Mouse (Mus musculus): ENCODE data around the gene Dock2. TPM values are rescaled to one million over a fixed set of nuclear protein-coding genes. Genes with fewer than 3 reads are reported as not detected.
A peak's percentile ranks its signal among the peaks of the same experiment; 100 is the strongest.

Dock2 gene
- total RNA-seq, 2 experiments from 2014 or later: 2.7 to 3.8 TPM

DNA sequence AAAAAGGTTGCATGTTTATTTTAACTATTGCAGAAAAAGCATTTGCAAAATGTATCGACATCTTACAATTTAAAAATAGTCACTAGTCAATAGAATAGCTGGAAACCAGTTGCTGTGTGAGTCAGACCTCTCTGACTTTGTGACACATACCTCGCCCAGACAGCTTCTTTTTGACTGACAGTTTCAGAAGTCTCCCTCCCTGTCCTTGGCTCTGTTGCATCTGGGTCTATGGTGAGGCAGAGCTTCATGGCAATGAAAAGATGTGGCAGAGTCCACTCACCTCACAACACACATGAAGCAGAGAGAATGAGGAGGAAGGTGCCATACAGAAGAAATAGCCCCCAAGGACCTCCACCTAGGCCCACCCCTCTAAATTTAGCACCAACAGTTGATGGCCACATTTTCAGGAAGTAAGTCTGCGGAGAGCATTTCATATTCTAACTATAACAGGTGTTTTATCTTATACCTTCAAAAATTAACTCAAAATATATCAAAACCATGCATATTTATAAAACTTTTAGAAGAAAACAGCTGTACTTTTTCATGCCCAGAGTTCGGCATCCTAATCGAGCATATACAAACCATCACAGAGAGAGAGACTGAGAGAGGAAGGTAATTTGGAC, 19.8 kb downstream of the Dock2 start:
- DNase-seq (ENCODE audit: extremely low spot score in 1 of 2, low spot score in 2 of 2): no peak
- no peak for TF ChIP-seq CTCF (IDR thresholded peaks at IDR 0.05)
- Histone ChIP-seq H3K27ac (no peak overlapping the region), H3K4me3 (no peak overlapping the region)
- intact Hi-C loops (cut with DNase I): no loop called here

GRCm38 (mm10) chr11:34762570-34763127, 21.0 kb downstream of the Dock2 start:
- intact Hi-C loops (cut with DNase I): no loop called here
- DNase-seq (ENCODE audit: extremely low spot score in 1 of 2, low spot score in 2 of 2): no peak
- no peak overlapping the region for H3K4me3 ChIP-seq
- no peak for TF ChIP-seq CTCF (IDR thresholded peaks at IDR 0.05)
- no peak overlapping the region for H3K27ac ChIP-seq

GRCm38 (mm10) chr11:34762125-34762524, 21.6 kb downstream of the Dock2 start:
- DNase-seq (ENCODE audit: extremely low spot score in 1 of 2, low spot score in 2 of 2): no peak
- Histone ChIP-seq H3K4me3 (no peak overlapping the region), H3K27ac (no peak overlapping the region)
- intact Hi-C loops (cut with DNase I): no loop called here
- TF ChIP-seq CTCF (IDR thresholded peaks at IDR 0.05): no peak

DNA sequence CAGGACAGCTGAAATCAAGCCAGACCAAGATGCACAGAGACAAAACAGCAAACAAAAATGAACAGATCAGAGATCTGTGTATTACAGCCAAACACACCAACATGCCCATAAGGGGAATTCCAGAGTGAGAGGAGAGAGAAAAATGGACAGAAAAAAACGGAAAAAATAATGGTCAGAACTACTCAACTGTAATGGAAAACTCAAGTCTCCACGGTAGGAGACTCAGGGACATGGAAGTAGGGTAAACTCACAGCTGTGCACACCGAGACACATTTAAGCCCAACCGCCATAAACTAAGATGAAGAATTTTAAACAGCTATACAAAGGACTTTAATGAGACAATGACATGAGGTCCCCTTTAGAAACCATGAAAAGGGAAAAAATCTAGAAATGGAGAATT, 24.1 kb downstream of the Dock2 start:
- TF ChIP-seq CTCF (IDR thresholded peaks at IDR 0.05): no peak
- no peak overlapping the region for H3K27ac ChIP-seq
- H3K4me3 ChIP-seq: no peak overlapping the region
- intact Hi-C loops (cut with DNase I): no loop called here
- no peak for DNase-seq (ENCODE audit: extremely low spot score in 1 of 2, low spot score in 2 of 2)

DNA sequence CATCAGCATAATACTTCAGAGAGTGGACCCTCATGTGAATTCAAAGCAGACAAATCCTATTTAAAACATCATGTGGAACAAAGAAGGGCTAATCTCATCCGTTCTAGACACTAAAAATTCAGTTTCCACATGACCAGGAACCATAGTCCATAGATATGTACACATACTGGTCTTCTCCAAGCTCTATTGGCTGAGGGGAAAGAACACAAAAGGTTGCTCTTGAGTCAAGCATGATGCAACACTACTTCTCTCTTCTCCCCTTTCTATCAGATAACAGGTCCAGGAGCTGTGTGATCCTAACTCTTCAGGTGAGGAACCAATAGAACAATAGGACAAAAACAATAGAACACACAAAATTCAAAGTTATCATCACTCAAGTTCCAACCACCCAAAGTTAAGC, 42.6 kb downstream of the Dock2 start:
- TF ChIP-seq CTCF (IDR thresholded peaks at IDR 0.05): no peak
- intact Hi-C loops (cut with DNase I): no loop called here
- Histone ChIP-seq H3K4me3 (no peak overlapping the region), H3K27ac (no peak overlapping the region)
- no peak for DNase-seq (ENCODE audit: extremely low spot score in 1 of 2, low spot score in 2 of 2)

DNA sequence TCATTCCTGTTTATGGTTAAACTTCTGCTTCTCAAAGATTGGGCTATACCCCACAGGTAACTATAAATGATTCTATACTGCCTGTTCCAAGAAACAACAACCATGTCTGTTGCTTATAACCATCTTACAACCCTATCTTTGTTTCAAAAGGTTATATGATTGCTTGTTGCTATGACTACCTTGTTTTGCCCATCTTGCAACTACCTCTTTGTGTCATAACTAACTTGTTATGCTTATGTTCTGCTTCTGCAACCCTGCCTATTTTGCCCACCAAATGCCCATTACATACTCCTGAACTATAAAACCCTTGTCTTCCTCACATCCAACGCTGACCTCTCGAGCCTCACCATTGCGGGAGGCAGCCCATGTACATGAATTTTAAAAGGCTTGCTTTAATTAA, 43.9 kb downstream of the Dock2 start:
- no peak for DNase-seq (ENCODE audit: extremely low spot score in 1 of 2, low spot score in 2 of 2)
- intact Hi-C loops (cut with DNase I): no loop called here
- Histone ChIP-seq H3K27ac (no peak overlapping the region), H3K4me3 (no peak overlapping the region)
- TF ChIP-seq CTCF (IDR thresholded peaks at IDR 0.05): no peak

GRCm38 (mm10) chr11:34738945-34739344, 44.7 kb downstream of the Dock2 start:
- Histone ChIP-seq H3K4me3 (no peak overlapping the region), H3K27ac (no peak overlapping the region)
- intact Hi-C loops (cut with DNase I): no loop called here
- DNase-seq (ENCODE audit: extremely low spot score in 1 of 2, low spot score in 2 of 2): no peak
- no peak for TF ChIP-seq CTCF (IDR thresholded peaks at IDR 0.05)

- Histone ChIP-seq H3K4me3 (no peak overlapping the region), H3K27ac (no peak overlapping the region)
- intact Hi-C loops (cut with DNase I): no loop called here
- DNase-seq (ENCODE audit: extremely low spot score in 1 of 2, low spot score in 2 of 2): no peak
- no peak for TF ChIP-seq CTCF (IDR thresholded peaks at IDR 0.05)
These were observed 46.5 kb downstream of the Dock2 start for GRCm38 (mm10) chr11:34737193-34737592.

DNA sequence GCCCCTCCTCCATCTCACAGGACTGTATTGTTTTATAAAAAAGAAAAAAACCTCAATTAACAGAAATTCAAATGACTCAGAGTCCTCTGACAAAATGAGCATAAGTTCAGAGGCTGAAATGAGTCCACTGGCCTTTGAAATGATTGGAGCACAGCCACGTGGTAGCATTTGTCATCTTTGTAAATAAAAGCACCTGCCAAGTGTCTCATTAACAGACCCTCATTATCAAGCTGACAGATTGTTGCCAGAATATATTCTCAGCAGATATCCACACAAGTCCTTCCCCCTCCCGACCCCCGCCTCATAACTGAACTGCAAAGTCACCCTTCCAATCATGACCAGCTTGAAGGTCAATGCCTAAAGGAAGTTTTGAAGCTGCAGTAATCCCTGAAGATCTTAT, 49.7 kb downstream of the Dock2 start:
- no peak for DNase-seq (ENCODE audit: extremely low spot score in 1 of 2, low spot score in 2 of 2)
- Histone ChIP-seq H3K27ac (no peak overlapping the region), H3K4me3 (no peak overlapping the region)
- no peak for TF ChIP-seq CTCF (IDR thresholded peaks at IDR 0.05)
- intact Hi-C loops (cut with DNase I): loop anchor here (5.0 kb wide), 1 partner anchor 58 kb away; no protein-coding TSS in a partner anchor

DNA sequence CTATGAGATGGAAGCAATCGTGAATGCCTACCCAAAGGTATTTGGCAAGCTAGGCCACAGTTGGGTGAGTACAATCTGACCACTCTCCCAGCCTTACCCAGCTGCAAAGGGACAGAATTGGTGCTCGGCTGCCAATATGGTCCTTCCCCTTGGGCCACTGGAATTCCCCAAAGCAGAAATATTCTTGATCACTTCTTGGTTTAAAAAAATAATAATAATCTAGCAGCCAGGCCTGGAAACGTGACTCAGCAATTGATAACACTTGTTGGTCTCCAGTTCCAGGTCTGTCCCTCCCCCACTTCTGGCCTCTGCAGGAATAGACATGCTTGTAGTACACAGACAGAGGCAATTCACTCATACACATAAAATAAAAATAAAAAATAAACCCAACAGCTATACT, 56.2 kb downstream of the Dock2 start:
- Histone ChIP-seq H3K4me3 (no peak overlapping the region), H3K27ac (no peak overlapping the region)
- DNase-seq (ENCODE audit: extremely low spot score in 1 of 2, low spot score in 2 of 2): no peak
- TF ChIP-seq CTCF (IDR thresholded peaks at IDR 0.05): no peak
- intact Hi-C loops (cut with DNase I): no loop called here

DNA sequence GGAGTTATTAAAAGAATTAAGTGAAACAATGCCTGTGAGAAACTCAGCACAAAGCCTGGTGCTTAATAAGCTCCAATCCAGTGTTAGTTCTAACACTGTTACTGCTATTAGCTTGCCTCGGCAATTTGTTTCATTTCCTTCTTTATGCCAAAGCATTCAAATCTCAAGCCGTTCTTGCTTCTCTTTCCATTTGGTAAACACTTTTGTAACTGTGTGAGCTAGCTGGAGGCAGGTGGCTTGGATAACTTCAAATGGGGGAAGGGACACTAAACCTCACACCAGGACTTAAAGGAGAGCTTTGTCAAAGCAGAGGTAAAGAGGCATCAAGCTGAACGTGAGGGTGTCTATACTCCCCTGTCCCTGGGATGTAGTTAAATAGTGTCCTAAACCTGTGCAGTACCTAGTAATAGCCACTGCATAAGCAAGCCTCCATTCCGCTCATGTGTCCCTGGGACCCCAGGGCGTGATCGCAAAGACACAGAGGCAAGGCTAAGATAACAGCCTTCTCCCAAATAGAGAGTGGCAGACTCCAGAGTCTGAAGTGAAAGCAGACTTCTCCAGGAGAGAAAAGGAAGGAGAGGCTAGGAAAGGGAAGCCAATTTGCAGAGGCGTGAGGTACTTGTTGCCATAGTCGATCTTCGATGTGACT, 56.9 kb downstream of the Dock2 start:
- no peak overlapping the region for H3K27ac ChIP-seq
- no peak for DNase-seq (ENCODE audit: extremely low spot score in 1 of 2, low spot score in 2 of 2)
- no peak for TF ChIP-seq CTCF (IDR thresholded peaks at IDR 0.05)
- H3K4me3 ChIP-seq: no peak overlapping the region
- intact Hi-C loops (cut with DNase I): no loop called here

GRCm38 (mm10) chr11:34713360-34713759, 70.3 kb downstream of the Dock2 start:
- Histone ChIP-seq H3K27ac (no peak overlapping the region), H3K4me3 (no peak overlapping the region)
- DNase-seq (ENCODE audit: extremely low spot score in 1 of 2, low spot score in 2 of 2): no peak
- intact Hi-C loops (cut with DNase I): no loop called here
- TF ChIP-seq CTCF (IDR thresholded peaks at IDR 0.05): no peak

GRCm38 (mm10) chr11:34708278-34708677, 75.4 kb downstream of the Dock2 start:
- H3K4me3 ChIP-seq: no peak overlapping the region
- peak in 1 of 2 experiments; percentile 29 for DNase-seq (ENCODE audit: extremely low spot score in 1 of 2, low spot score in 2 of 2)
- no peak; the same call in 1 of the 2 replicates for TF ChIP-seq CTCF (IDR thresholded peaks at IDR 0.05)

More at GRCm38 (mm10) chr11:34708278-34708677, 75.4 kb downstream of the Dock2 start:
- intact Hi-C loops (cut with DNase I): loop anchor here (5.0 kb wide), 1 partner anchor 391 kb away; no protein-coding TSS in a partner anchor
- no peak overlapping the region for H3K27ac ChIP-seq

Measured in left cerebral cortex, adult 2 months (tissue).